Mouse (Mus musculus): ENCODE measurements around the gene Lrcol1.

Gene Lrcol1

DNA sequence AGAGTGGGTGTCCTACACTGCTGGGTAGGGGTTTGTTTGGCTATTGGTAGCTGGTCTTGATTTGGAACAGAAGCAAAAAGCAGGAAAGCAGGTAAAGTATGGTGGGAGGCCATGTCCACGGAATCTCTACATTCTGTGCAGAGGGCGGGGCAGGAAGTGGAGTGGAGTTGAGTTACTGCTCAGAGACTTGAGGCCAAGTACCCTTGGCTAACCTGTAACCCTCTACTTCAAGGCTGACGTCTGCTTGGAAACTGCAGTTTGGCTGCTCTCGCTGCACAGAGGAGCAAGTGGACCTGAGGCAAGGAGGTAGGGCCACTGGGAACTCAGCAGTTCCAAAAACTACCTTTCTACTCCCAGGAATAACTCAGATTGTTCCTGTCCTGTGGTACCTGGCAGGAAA is at the start of gene Lrcol1:
TSS of gene Lrcol1 (plus strand) at position 207 of the 400 bp plus-strand sequence.
- no peak for DNase-seq (ENCODE audit: low spot score in 2 of 2)

DNA sequence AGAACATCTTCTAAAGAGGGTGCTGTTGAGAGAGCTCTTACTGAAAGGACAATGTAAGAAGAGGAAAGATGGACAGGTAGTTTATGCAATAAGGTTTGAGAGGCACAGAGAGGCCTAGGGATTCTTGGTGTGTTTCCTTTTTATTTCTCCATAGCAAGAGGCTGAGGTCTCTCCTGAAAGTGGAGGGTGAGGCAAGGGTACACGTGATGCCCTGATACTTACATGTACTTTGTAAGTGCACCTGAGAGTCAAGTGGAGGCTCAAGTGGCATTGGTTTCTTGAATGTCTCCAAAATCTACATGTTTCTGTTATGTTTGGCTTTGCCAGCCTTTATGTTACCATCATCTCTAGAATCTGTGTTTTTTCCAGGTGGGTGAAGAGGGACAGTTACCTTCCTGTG is 47.9 kb upstream of the Lrcol1 start:
- no peak for DNase-seq (ENCODE audit: low spot score in 2 of 2)

DNA sequence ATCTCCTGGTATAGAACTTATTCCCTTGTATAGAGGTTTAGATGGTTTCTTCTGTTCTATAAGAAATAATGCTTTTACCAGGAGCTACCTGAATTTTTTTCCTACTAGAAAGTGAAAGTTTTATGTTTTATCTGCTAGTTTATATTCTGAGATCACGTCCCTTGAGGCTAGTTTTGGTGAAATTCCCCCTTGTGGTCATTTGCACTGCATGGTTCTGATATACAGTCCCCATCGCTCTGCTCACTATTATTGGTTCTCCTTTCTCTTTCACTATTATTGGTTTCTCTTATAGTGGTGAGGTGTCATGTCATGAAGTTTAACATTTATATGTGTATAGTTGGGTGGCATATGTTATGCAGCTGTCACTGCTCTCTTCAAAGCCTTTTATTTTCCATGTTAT is 43.9 kb upstream of the Lrcol1 start:
- no peak for DNase-seq (ENCODE audit: low spot score in 2 of 2)

DNA sequence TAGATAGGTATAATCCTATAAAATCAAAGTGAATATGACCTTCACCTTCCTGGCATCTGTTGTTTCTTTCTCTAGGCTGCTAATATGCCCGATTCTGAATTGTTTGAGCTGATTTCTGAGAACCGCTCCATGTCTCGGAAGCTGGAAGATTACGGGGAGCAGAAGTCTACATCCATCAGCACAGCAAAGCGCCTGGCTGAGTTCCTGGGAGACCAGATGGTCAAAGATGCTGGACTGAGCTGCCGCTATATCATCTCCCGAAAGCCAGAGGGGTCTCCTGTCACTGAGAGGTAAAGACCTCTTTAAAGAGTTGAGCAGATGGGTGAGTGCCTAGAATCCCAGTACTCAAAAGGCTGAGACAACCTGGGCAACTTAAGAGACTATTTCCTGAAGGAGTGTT is 35.7 kb upstream of the Lrcol1 start:
- DNase-seq (ENCODE audit: low spot score in 2 of 2), result no peak

DNA sequence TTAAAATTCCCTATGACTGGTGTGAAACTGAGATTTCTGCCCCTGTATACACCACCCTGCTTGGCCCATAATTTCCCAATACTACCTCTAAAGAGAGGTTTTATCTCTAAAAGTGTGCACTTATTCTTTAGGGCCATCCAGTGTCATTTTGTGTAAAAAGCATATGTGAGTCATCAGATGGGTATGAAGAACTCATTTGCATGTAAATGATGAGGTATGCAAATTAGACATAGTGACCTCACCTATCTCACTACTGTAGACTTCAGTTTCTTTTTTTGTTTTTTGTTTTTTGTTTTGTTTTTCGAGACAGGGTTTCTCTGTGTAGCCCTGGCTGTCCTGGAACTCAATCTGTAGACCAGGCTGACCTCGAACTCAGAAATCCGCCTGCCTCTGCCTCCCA is 31.4 kb upstream of the Lrcol1 start:
- DNase-seq (ENCODE audit: low spot score in 2 of 2), result no peak

DNA sequence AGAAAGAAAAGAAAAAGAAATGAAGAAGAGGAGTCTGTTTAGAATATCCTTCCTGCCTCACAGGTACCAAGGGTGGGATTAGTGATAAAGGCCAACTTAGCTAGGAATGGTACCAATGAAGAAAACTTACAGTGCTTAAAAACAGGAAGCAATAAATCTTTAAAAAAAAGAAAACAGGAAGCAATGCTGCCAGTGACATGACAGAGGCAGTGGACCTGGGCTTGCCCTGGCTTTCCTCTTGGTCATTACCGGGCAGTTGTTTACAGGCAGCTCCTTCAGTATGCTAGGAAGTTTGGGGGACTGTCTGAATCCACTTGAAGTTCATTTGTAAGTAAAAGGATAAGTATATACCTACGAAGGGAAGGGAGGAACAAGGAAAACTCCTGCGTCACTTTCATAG is 14.0 kb upstream of the Lrcol1 start:
- DNase-seq (ENCODE audit: low spot score in 2 of 2), result no peak

DNA sequence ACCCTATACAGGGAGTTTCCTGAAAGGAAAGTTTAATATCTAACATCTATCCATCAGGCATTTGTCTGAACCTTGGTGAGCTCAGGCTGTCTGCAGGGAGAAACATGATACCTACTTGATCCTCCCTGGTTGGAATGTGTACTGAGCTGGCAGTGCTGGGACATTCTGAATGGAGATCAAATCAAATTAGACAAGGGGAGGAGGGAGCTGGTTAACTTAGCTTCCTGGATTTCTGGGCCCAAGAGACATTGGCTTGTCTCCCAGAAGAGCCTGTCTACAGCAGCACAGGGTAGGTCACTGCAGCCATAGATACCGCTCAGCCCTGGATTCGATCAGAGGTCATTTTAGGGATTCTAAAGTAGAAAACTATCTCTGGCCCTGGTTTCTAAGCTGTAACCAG is 5.7 kb upstream of the Lrcol1 start:
- DNase-seq (ENCODE audit: low spot score in 2 of 2), result no peak

DNA sequence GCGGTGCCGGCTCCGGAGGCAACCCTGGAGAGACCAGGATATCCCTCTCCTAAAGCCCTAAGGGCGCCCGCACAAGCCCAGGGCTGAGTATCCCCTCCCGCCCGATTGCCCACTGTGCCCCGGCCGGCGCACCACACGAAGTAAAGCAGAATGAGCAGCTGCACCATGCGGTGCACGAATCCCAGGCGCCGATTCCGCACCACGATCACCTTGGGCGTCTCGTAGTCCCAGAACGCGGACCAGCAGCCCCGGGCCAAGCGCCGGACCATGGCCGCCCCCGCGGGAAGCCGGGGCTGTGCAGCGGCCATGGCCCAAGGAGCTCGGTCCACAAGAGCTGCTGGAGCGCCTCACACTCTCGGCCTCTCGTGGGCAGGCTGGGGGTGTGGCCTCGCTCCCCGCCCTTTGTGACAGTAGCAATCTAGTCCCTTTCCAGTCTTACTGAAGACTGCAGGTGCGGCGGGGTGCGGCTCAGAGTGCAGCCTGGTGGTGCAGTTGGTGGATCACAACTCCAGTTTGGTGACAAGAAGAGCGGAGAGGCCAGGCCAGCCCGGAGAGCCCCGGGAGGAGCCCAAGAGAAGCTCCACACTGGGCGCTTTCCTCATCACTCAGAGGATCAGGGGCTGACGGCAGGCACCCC is 1.8 kb upstream of the Lrcol1 start, which contains the start of gene P2rx2:
TSS of gene P2rx2 (minus strand) at position 565 of the 637 bp plus-strand sequence.
- peak in 1 of 2 experiments; percentile 30 for DNase-seq (ENCODE audit: low spot score in 2 of 2)

DNA sequence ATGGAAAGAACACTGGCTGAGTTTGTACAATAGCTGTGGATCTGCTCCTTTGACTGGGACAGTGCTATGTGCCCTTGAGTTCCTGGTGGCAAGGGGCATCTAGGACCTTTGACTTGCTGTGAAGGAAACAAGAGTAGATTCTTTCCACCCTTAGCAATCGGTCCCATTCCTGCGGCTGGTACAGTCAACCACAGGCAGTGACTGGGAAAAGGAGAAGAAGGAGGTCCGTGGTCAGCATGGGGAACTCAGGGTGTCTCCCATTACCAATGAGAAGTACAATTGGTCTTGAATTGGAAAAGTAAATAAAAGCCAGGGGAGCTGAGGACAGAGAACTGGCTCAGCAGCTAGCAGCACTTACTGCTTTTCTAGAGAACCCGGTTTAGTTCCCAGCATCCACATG is 1.0 kb downstream of the Lrcol1 start:
- DNase-seq (ENCODE audit: low spot score in 2 of 2), result no peak

DNA sequence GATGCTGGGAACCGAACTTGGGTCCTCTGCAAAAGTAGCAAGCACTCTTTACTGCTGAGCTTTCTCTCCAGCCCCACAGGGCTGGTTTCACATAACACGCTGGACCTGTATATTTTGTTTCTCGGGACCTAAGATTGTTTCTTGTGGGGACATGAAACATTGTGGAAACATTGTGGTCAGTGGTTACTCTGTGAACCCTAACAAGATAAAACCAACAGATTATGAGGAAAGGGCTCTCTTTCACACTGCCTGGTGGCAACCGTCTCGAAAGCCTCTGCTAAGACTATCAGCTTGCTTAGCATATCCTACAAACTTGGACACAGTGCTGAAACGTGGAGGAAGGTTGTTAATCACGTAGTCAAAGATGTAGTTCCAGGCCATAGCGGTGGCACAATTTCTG is 2.5 kb downstream of the Lrcol1 start:
- no peak for DNase-seq (ENCODE audit: low spot score in 2 of 2)

DNA sequence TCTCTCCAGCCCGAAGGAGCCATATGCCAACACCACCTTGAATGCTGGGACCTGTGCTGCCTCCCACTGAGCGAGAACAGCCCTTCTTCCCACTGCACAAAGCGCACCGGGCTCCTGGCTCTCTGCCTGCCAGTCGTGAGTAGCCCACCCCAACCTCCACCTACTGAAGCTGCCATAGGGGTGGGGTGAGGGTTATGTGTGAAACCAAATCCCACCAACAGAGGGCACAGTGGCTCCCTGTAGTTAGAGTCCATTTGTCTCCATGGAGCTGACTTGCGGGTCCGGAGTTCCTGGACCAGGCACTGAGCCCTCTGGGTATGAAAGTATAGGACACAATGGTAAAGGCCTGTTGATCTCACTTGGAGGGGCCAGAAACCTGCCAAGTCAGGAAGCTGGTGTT is 10.2 kb downstream of the Lrcol1 start:
- peak in 1 of 2 experiments; percentile 48 for DNase-seq (ENCODE audit: low spot score in 2 of 2)

DNA sequence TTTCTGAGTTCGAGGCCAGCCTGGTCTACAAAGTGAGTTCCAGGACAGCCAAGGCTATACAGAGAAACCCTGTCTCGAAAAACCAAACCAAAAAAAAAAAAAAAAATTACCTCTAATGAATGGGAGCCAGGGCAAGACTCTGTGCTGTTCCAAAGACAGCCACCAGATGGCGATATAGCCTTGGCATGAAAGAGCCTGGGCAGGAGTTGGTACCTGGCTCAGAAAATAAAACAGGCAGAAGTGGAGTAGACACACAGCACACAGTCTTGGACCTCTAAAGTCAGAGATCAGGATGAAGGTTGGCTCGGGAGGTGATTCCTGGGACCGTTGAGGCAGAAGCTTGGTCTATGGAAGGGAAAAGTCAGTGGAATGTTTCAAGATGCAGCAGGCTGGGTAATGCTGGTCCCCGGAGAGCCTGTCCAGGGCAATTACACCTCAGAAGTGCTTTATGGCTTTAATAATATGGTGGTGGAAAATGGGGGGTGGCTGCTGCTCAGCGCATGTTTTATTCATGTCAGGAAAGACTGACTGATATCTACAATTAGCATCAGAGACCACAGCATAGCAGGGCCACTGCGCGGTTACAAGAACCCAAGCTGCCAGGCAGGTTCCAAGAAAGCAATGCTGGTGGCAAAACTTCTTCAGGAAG is 13.1 kb downstream of the Lrcol1 start:
- DNase-seq (ENCODE audit: low spot score in 2 of 2), result peak; percentile 79 to 90

DNA sequence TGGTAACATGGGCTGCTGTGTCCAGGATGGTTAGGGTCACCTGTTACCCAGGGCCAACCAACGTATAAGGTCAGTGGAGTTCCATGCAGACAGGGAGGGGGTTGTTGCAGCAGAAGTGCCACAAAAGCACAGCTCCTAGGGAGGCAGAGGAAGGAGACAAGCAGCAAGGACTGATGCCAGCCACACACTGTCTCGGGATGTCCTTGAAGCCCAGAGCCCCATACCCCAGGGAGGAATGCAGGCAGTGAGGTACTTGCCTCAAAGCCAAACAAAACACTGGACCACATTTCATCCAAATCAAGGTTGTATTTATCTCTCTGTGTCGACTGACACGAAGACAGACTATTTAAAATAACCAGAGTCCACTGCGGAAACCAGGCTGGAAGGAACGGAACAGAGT is 16.9 kb downstream of the Lrcol1 start:
- DNase-seq (ENCODE audit: low spot score in 2 of 2), result no peak

DNA sequence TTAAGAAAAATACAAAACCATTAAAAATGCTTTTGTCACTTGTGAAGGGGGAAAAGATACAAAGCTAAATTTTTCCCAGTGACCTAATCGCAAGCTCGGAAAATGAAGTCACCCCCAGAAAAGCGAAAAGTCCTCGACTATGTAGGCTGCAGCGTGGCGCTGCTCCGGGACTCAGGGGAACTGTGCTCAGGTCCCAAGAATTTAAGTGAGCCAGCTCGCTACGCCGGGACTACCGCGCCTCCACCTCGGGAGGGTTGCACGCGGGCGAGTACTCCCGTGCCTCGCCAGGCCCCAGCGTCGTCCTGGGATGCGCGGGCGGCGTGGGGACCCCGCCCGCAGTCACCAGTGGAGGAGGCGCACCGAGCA is 18.3 kb downstream of the Lrcol1 start:
- no peak for DNase-seq (ENCODE audit: low spot score in 2 of 2)

DNA sequence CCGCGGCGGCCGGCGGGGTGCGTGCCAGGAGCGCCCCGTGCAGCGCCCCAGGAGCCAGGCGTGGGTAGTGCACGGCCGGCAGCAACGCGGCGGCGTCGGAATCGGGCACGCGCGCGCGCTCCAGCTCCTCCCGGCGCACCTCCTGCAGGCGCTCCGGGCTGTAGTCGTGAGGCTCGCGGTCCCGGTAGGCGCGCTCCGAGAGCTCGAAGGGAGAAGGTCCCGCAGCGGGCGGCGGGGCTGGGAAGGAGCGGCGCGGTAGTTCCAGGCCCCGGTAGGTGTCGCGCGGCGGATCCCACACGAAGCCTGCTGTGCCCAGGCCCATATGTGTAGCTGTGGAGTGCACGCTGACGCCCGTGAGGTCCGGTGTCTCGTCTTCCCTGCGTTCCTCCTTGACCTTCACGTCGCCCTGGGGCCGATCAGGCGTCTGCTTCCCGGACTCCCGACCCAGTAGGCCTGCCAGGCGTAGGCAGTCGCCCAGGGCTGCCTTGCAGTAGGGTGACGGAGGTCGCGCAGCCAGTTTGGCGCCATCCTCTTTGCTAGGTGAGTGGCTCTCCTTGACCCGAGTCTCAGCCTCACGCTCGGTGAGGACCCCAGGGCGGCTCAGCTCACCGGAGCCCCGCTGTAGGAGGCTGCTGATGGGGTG is 18.8 kb downstream of the Lrcol1 start:
- peak; percentile 49 to 70 for DNase-seq (ENCODE audit: low spot score in 2 of 2)

DNA sequence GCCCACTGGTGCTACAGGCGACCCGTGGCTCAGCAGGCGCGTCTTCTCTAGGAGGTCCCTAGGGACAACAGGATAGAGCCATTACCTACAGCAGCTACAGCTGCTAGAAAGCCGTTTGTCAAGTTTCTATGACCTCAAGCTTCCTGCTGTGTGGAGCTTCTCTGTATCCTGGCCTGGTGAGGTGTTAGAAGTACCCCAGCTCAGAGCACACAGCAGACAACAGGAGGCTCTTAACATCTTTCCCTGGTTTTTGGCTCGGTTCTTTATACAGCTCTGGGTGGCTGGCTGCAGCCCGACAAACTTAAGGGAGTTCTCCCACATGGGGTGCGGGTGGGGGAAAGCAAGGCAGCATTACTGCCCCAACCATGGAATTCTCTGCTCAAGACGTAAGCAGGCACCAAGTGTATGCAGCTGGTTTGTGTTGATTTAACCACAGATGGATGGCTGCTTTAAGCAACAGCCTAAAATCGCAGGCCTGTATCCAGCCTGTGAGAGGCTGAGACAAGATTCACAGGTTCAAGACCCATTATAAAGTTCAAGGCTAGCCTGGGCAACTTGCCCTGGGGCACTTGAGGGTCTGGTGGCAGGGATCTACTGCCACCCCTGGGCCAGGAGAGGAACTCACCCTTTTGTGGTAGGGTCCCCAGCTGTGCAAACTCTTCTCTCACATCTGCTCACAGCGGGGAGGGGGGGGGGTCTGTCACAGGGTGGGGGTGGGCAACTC is 19.5 kb downstream of the Lrcol1 start:
- DNase-seq (ENCODE audit: low spot score in 2 of 2), result no peak

DNA sequence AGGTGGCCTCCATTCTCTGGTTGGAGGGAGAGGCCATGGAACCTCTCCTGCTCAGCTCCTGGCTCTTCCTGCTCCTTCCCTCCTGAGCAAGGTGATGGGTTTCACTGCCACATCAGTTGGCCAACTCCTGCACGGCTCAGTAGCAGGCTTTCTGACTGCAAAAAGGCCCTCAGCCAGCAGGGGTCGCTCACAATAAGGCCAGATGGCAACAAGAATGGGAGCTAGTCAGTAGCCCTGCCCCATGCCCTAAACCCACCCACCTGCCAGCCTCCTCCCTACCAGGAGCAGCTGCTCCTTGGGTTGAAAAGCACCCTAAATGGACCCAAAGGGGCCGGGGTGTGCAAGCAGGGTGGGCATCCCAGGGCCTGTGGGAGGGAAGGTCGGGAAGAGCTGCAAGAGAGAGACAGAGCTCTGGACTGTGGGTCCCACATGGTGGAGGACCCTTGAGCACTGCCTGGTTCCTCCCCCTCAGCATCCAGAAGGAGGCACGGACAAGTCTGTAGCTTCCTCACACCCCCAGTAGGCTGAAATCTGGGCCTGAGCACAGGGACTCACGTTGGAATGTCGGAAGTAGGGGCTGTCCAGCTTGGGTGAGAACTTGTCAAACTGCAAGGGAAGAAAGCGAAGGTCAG is 32.4 kb downstream of the Lrcol1 start:
- peak; percentile 64 to 85 for DNase-seq (ENCODE audit: low spot score in 2 of 2)

DNA sequence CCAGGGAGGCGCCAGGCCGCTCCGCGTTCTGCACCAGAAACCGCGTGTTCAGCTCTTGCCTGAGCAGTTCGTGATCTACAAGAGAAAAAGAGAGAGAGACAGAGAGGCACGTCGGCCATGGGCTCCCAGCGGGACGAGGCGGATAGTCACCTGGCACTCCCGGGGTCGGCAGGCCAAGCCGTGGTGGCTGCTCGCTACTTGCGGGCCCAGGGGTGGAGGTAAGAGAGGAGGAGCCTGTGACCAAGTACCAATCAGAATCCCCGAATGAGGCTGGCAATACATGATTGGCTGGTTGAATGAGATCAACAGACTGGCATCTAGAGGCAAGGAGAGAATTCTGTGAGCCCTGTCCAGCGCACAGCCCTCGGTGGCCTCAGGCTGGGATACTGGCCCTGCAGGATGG is 33.7 kb downstream of the Lrcol1 start:
- DNase-seq (ENCODE audit: low spot score in 2 of 2), result no peak

DNA sequence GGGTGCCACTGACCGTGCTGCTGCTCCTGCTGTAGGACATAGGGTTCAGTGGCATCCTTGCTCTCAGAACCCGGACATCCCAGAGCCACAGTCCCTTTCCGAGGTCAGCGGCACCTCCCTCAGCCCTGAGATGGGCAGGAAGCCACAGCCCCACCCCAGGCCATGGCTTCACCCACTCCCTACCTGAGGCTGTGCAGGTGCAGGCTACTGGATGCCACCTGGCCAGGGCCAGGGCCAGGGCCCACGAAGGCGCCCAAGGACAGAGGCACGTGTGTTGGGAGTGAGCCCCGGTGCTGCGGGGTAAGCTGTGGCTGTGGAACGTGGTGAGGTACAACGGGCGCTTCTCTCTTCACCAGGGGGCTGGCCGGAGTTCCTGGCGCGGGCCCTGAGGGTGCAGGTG is 34.6 kb downstream of the Lrcol1 start:
- no peak for DNase-seq (ENCODE audit: low spot score in 2 of 2)

DNA sequence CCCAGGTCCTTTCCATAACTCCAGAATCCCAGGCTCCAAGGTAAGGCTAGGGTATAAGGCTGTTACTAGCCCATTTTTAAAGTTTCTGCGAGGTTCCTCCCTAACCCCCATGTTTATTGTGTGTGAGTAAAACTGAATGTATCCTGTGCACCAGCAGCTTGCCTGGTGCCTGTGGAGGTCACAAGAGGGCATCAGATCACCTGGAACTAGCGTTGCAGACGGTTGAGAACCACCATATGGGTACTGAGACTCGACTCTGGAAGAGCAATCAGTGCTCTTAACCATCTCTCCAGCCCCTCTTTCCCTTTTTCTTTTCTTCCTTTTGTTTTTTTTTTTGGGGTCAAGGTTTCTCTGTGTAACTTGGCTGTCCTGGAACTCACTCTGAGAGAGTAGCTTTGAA is 35.3 kb downstream of the Lrcol1 start:
- no peak for DNase-seq (ENCODE audit: low spot score in 2 of 2)

DNA sequence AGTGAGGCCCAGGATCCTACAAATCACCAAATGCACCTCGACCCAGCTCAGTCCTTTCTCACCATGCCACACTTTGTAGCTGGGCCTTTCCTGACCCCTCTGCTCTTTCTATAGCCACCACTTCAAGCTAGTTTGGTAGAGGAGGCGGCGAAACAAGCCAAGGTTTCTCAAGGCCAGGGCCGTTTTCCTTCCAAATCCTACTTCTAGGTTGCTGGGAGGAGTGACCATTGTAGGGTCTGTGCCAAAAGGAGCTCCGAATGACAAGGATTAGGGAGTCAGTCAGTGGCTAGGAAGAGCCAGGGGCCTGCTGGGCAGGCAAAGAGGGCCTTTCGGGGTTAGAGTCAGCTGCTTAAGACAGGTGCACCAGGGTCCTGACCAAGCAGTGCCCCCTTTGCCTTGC is 40.0 kb downstream of the Lrcol1 start:
- DNase-seq (ENCODE audit: low spot score in 2 of 2), result no peak

DNA sequence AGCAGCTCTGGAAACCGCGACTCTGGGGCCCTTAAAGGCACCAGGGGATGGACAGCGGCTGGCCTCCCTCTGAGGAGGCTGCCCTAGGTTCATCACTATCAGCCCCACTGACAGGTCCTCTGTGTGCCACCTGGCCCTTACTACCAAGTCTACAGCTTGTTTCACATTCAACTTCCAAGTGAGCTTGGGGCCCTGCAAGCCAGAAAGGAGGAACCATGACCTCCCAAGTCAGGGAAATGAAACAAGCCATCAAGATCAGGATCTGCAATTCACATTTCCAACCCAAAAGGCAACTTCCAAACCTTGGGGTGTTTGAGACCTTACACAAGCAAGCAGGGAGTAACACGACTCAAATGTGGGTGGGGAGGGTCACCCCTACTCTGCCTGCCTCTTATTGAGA is 40.7 kb downstream of the Lrcol1 start:
- DNase-seq (ENCODE audit: low spot score in 2 of 2), result no peak

All from cerebellum, postnatal 4 days (tissue).